Mouse (Mus musculus): Measurements from ENCODE around the gene Cdh16. TPM values are rescaled to one million over a fixed set of nuclear protein-coding genes. Genes with fewer than 3 reads are reported as not detected.

The Cdh16 gene
- total RNA-seq, 4 experiments from 2014 or later, result 0.24 TPM; not detected in 3

DNA sequence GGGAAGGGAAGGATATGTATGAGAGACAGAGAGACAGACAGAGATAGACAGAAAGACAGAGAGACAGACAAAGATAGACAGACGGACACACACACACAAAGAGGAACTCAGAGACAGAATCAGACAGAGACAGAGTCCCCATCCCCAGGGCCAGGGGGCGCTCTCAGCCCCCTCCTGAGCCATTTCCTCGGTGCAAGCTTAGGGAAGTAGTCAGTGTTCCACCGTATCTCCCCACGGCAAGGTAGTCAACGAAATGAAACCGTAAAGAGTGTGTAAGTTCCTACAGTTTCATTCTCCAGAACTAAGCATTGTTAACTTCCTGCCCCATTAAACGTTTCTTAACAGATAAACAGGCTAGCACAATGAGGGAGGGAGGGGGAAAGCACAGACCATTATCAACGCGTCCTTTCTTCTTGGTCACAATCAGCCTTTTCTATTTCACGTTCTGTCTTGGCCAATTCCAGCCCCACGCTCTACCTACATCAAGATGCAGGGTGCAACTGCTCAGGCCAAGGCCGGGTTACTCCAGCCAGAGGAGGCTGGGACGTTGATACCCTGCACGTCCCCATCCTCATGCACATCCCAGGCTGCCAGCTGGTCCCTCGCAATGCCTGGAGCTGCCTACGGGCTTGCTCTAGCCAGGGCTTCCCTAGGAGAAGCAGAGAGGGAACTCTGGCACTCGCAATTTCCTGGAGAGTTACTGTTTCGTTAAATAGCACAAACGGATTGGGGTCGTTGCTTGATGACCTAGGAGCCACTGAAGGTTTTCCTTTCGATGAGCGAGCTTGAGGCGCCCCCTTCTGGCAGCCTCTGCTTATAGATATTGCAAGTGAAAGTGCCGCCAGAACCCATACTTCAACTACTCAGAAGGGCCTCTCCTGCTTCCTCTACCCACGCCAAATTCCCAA lies 53.5 kb downstream of the Cdh16 start:
- peak; percentile 60 for DNase-seq

DNA sequence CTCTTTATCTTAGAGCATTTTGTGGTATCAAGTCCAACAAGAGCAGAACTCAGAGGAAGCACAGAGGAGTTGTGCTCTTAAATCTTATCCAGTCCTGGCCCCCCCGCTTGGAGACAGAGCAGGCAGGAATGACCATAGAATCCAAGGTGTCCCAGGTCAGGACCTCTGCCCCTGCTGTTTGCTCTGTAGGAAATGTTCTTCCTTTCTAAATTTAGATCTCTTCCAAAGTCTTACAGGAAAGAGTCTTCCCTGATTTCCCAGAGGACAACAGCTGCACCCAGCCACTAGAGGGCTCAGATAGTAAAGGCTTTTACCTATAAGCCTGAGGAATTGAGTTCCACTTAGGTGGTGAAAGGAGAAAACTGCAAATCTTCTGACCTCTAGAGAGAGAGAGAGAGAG lies 54.6 kb downstream of the Cdh16 start:
- DNase-seq, result peak; percentile 23

DNA sequence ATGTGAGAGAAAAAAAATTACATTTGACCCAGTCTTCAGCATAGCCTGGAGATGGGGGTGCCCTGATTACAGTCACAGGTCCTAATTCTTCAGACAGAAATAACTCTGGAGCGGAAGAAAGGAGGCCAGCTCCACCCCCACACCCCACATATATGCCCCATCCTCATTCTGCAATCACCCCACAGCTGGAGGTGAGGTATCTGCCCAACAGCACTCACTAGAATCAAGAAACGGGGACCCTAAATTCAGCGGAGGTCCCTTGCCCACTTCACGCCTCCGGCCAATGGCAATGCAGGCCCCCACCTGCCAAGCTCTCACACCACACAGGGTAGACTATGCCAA lies 58.8 kb downstream of the Cdh16 start:
- no peak for DNase-seq

DNA sequence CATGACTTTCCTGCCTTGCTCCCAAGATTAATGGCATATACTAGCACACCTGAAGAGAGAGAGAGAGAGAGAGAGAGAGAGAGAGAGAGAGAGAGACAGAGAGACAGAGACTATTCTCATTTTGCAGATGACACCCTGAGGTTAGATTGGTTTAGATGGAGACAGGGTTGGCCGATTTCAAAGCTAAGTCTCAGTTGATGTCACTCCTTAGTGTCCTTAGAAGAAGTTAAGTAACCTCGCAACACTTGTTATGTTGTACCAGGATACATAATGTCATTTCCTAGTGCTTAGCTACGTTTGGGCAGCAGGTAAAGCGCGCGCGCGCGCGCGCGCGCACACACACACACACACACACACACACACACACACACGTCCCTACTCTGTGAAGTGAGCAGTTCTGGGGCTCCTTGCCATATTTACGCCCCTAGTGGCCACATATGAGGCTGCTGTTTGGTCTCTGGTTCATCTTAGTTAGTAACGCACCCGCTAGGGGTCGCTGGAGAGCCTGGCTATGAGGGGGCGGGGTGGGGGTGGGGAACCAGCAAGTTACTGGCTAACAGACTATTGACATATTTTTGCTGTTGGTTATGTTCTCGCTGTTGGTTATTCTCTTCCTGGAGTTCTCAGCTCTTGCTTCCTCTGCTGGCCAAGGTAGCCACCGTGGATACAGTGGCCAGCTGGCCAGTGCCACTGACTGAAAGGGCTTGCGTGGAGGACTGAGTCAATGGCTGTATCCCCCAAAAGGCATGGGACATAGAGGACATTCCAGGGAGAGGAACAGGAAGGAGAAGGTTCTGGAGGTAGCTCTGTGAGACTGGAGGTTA lies 59.4 kb downstream of the Cdh16 start:
- DNase-seq, result peak; percentile 72

DNA sequence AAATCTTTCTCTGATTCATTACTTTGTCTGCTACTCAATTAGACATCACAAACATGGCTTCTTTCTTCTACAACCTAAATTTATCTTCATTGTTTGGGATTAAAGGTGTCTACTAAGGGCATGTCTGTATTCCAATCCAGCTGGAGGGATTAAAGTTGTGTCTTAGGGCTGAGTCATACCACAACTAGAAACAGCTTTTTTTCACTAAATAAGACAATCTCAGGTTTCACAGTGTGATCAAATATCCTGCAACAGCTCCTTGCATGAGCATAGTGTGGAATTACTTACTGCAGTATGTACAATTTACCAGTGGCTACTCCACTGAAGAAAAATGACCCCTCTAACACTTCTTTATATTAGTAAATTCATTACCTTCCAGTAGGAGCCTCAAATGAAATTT lies 63.5 kb downstream of the Cdh16 start:
- DNase-seq, result no peak

DNA sequence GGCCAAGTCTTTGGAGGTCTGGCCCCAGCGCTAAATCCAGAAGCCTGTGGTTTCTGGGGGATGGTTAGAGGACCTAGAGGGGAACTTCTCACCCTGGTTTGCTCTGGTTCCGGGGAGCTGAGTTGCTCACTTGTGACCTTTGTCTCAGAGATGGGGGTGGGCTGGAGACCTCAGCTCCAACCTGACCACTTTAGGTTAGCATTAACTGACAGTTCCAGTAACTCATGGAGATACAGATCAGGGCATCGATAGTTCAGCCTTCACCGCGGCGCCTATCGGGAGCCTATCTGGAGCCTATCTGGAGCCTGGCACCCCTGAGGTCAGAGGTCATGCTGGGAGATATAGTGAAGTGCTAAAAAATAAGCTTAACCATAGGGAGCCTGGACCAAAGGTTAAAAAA lies 67.0 kb downstream of the Cdh16 start:
- DNase-seq, result no peak

DNA sequence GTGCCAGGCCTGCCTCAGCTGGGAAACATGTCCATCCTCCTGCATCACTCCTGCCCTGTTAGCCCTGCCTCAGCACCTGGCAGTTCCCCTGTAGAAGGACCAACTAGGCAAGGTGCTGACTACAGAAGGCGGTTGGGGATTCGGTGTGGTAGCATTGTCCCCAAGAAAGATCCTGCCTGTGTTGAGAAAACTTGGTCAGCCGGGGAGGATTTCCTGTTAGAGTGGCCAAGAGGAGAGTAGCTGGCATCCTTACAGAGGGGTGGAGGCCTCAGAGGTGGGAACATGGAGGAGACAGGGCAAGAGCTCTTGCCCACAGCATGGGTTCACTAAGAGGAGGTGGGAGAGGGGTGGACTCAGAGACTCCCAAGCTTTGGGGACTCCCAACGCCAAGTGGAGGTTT lies 69.0 kb downstream of the Cdh16 start:
- no peak for DNase-seq

Other genes starting within 250 kb of the Cdh16 start
- 10 to 100 TPM; 41.3 to 57.6 (median 54.9) TPM for gene Cmtm4, start 228.6 kb downstream of the Cdh16 start, total RNA-seq (2022)
- 100 to 1,000 TPM; 115 to 200 (median 123) TPM for gene Dync1li2, start 181.3 kb downstream of the Cdh16 start, total RNA-seq (2022)
- under 1 TPM in 2 of 4 experiments, not detected in 2; 0.16 to 0.52 TPM for gene Terb1, start 114.5 kb downstream of the Cdh16 start, total RNA-seq (2022)
- 10 to 100 TPM; 40.5 to 66.3 (median 47.3) TPM for gene Nae1, start 89.8 kb downstream of the Cdh16 start, total RNA-seq (2022)
- 1 to 10 TPM; 1.7 to 5.6 (median 3.2) TPM for gene Car7, start 89.7 kb downstream of the Cdh16 start, total RNA-seq (2022)
- gene Pdp2, start 32.9 kb downstream of the Cdh16 start, total RNA-seq (2022), result 10 to 100 TPM; 31.7 to 43.6 (median 38.0) TPM
- gene Rrad, start 6.9 kb upstream of the Cdh16 start, total RNA-seq (2022), result 10 to 100 TPM in 2 of 4 experiments, 1 to 10 TPM in 2; 2.7 to 16.3 (median 7.6) TPM
- 10 to 100 TPM; 33.1 to 44.9 (median 41.1) TPM for gene Ciao2b, start 17.6 kb upstream of the Cdh16 start, total RNA-seq (2022)
- gene Ces2a, start 109.6 kb upstream of the Cdh16 start, total RNA-seq (2022), result under 1 TPM in 1 of 4 experiments, not detected in 3; 0.17 TPM
- under 1 TPM; 0.10 to 0.70 (median 0.42) TPM for gene Ces2b, start 207.2 kb upstream of the Cdh16 start, total RNA-seq (2022)
- gene Ces2c, start 222.7 kb upstream of the Cdh16 start, total RNA-seq (2022), result not detected

All from adrenal gland, adult 8-10 months (tissue).